Mouse (Mus musculus) granulocyte monocyte progenitor cell, adult 5-6 weeks (primary cell): ENCODE results near the gene Ppfia4. TPM values are rescaled to one million over a fixed set of nuclear protein-coding genes. Genes with fewer than 3 reads are reported as not detected.

ENCODE experiments used
- ATAC-seq: replicated peaks from 2 replicates; pipeline ENCODE4 v1.8.0; 2016; ENCODE audit warnings: mild to moderate bottlenecking, moderate TSS enrichment, inconsistent platforms; ENCODE audit not compliant: poor library complexity, severe bottlenecking
- total RNA-seq, 2 experiments: library from RNA; stranded (forward) in 1 of 2; stranded (reverse) in 1 of 2; fragments of 200-712, 200-1000 nt in 1 of 2; fragments of >200 nt in 1 of 2; fragmentation: Nextera tagmentation in 1 of 2; gene quantifications; 2 replicates each; pipeline ENCODE4 v1.2.3; 2014 to 2017

The Ppfia4 gene
- 6.4 and 12.5 TPM in 2 replicates for total RNA-seq (2014; fragmentation: Nextera tagmentation)
- total RNA-seq (2017) = 4.1 and 4.6 TPM in 2 replicates

DNA sequence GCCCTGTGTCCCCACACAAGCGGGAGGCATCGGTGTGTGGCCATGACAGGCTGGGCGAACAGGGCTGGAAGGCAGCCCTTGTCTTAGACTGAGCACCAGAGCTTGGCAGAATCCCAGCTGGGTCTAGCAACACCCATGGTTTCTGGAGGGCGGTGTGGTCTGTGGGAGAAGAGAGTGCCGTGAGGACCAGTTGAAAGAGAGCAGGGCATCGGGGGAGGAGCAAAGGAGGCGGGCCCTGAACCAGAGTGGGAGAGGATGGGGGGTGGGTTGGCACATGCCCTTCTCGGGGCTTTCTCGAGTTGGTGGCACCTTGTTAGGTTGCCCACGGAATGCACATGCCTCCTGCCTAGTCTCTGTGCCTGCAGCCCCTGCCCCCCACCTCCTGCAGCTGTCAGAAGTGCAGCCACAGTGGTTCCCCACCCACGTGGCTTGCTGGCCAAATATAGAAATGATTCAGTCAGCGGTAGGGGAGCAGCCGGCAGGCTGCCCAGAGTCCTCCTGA lies at the start of gene Ppfia4:
Gene Ppfia4, minus strand, starts transcription at position 159 of the 502 bp plus-strand sequence.
- peak; percentile 55 for ATAC-seq

DNA sequence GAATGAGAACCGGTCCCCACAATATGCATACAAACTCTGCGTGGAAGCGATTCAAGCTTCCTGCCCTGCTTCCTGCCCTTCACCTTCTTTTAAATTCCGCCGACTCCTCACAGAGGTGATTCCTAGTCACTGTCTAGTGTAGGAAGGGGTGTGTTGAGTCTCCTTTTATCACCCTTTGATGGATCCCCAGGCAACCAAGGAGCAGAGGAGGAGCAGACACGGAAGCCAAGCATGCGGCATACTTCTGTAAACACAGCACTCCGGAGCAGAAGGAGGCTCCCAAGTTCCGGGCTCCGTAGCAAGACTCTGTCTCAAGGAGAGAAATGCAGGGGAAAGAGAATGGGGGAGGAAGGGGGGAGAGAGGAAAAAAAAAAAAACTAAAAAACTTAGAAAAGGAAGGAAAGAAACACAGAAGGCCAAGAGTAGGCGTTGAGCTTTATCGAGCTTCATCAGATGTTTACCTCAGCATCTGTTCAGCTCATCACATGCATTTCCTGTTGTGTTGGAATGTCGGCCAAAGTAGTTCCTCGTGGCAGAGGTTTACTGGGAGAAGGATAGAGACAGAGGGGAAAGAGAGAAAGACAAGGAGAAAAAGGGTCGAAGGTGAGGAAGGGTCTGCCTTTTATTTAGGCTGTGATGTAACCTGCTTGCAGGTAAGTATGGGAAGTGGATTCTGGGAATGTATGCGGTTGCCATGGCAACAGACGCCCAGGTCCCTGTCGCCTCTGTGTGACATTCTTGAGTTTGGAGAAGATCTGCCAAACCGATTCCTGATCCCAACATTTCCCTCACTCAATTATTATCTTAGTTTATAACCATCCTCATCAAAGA lies 49.3 kb upstream of the Ppfia4 start:
- no peak for ATAC-seq

DNA sequence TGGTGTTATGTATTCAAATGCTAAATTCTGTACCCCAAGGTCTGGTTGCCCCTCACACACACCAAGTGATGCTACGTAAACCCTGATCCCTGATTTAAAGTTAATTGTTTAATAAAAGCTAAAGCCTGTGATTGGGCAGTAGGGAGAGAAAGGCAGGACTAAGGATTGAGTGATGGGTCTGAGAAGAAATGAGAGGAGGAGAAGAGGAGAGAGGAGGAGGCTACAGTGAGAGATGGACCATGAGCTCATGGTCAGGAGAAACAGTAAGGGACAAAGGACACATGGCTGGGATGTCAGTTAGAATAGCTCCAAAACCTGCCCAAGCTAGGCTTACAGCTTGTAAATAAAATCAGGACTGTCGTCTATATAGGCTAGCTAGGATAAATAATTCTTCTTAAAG lies 48.3 kb upstream of the Ppfia4 start:
- no peak for ATAC-seq

DNA sequence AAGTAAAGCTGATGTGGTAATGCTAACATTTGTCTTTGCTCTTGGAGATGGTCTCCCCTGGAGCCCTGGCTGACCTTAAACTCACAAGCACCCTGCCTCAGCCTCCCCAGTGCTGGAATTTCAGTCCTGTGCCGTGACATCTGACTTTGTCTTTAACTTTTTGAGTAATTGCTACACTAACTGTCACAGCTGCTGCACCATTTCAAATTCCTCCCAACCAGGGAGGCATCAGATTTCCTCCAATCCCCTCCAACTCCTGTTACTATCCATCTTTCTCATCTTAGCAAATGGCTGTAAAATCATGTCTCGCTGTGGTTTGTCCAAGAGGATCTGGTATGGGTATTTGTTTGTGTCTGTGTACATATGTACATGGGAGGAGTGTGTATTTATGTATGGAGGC lies 41.4 kb upstream of the Ppfia4 start:
- ATAC-seq = no peak

DNA sequence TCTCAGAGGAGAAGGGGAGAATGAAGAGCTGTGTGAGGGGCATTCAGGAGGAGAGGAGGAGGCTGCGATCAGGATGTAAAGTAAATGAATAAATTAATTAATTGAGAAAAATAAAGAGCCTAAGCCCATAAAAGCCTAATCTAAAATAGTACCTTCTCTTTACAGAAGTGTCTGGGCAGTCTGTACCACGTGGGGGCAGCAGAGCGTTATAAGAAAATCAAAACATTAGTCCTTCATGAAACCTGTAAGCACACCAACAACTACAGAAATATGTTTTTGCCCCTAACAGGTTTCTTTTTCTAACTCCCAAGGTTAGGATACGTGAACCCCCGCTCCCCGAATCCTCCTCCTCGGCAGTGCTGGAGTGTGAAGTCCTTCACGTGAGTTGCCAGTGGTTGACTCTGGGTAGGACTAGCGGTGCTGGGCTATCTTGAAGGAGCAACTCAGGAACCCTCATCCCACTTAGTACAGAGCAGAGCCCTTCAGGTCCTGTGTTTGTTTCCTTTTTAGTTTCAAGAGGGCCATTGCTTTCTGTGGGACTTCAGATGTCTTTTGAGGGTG lies 36.1 kb upstream of the Ppfia4 start:
- ATAC-seq = no peak; the same call in 1 of the 2 replicates

DNA sequence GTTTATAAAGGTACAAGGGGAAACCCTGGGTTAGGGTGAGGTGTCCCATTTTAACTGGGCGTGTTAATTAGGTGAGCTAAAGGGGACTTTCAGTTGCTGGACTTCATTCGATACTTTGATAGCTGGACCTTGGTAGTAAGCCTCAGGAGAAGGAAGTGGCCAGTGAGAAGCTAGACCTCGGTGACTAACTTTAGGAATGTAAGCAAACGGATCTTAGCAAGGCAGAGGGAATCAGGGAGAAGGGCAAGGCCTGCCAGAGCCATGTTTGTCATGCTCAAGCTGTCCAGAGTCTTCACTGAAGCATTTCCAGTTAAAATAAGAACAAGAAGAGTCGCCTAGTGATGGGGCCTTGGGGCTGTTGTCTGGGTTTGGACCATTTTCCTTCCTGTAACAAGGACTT lies 32.8 kb upstream of the Ppfia4 start:
- no peak for ATAC-seq

DNA sequence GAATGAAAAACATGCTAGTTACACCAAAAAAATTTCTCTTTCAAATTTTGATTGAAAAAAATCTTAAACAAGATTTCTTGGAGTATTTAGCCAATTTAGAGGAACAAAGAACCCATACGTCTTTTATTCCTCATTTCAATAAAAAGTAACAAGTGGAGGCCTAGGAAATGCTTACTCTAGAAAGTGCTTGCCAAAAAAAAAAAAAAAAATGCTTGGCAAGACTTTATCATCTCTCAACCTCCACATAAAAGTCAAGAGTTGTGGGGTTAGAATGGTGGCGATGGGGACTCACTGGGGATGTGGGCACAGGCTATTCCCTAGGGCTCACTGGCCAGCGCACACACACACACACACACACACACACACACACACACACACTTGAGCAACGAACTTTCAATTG lies 30.5 kb upstream of the Ppfia4 start:
- no peak for ATAC-seq

DNA sequence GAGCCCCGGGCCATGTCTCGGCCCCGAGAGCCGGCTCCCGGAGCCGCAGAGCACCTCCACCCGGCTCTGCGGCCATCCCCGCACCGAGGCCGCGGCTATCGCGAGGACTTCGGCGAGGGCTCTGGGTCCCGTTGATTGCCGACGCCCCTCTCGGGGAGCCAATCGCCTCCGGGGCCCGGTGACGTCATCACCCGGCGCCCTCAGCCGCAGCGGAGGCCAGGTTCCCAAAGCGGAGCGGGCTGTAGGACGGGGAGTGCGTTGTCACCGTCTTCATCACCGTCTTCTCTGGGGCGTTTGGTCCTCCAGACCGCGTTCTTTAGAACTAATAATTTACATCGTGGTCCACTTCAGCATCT lies 29.1 kb upstream of the Ppfia4 start, which contains the start of gene Tmem183a:
Gene Tmem183a, minus strand, starts transcription at position 123 of the 356 bp plus-strand sequence.
- peak; percentile 98 for ATAC-seq

DNA sequence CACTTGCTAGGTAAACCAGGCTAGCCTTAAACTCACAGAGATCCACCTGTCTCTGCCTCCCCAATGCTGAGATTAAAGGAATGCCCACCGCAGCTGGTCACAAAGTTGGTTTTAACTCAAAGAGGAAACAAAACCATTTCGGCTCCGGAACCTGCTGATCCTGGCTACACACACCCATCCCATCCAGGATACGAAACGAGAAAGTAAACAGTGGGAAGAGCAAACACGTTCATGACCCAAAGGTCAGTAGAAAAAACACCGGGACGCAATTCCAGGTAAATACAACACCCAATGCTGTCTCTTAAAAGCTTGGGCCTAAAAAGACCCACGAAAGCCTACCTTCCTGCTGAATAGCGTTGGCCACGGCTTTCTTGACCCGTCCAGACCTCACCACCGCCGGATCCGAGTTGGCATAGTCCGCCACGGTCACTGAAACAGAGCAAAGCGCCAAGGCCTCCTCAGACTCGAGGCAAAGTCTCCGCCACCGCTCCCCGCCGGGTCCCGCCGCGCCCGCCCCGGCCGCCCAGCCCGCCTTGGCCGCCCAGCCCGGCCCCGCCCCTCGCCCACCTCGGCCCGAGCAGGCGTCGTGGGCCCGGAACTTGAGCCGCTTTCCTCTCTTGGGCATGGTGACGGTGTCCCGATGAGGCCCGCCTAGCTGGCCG lies 28.6 kb upstream of the Ppfia4 start:
- no peak for ATAC-seq

DNA sequence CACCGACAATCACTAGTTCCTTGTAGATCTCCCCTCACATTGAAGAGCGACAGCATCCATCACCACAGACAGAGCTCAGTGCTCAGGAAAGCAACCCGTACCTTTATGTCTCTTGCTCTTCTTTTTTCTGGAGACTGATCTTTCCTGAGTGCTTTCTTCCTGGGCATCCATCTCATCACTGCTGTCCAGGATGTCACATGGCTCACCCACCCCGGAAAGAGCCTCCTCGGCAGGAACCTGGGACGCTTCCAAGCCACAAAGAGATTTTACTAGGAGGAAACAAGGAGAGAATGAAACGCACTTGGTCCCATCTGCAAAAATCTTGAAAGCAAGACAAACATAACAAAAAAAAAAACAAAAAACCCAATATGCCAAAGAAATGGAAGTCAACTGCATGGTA lies 27.9 kb upstream of the Ppfia4 start:
- no peak for ATAC-seq

DNA sequence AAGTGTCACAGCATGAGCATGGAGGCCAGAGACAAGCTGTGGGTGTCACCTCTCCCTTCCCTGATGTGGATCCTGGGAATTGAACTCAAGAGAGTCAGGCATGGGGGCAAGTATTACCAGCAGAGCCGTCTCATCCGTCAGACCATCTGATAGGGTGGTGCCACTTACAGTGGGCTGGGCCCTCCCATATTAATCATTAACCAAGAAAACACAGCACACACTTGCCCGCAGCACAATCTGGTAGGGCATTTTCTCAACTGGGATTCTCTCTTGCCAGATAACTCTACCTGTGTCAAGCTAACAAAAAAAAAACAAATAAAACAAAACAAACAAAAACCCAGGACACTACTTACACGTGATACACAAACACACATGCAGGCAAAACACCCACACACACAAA lies 24.7 kb upstream of the Ppfia4 start:
- ATAC-seq = no peak

DNA sequence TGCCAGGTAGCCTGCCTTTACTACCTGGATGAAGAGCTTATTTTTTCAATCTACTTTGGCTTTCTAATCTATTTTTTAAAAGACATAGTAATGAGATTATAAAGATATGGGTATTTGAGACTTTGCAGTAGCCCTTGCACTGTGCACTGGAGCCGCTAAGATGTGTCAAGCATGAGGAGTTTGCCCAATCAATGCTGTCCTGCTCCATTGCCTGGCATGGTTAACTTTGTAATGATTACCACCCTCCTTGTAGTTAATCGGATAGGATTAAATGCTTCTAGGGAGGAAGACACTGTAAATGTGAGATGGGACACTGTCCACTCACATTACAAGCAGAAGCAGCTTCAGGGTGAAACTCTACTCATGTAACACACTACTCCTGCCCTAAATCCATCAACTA lies 20.6 kb upstream of the Ppfia4 start:
- no peak for ATAC-seq

DNA sequence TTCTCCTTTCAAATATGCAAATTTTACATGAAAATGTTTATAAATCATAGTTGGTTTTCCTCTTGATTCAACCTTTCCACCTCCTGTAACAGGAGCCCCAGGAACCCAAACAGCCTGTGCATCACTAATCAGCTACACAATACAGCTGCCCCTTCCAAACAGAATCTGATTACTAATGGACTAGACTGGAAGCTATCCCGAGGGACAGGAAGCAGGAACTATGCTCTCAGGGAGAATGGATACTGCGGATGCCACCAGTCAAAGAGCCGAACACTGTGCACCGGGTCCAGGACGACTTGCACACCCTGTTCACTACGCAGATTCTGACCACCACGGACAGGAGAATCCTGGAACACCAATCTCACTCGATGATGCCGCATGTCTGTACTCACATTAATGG lies 15.1 kb upstream of the Ppfia4 start:
- ATAC-seq = no peak

DNA sequence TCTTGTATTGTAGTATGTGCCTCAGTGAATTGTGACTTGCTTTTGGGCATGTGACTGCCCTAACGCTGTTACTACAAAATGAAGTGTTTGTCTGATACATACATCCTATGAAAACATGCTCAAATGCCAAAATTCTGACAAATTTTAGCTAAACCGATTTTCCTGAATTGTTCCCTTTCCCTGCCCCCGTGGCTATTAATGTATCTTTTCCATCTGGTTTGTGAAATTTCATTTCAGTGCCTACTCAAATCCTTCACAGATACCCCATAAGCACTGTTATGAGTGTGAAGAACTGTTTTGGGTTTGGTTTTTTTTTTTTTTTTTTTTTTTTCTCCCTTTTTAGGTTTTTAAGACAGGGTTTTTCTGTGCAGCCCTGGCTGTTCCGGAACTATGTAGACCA lies 12.3 kb upstream of the Ppfia4 start:
- ATAC-seq = no peak

DNA sequence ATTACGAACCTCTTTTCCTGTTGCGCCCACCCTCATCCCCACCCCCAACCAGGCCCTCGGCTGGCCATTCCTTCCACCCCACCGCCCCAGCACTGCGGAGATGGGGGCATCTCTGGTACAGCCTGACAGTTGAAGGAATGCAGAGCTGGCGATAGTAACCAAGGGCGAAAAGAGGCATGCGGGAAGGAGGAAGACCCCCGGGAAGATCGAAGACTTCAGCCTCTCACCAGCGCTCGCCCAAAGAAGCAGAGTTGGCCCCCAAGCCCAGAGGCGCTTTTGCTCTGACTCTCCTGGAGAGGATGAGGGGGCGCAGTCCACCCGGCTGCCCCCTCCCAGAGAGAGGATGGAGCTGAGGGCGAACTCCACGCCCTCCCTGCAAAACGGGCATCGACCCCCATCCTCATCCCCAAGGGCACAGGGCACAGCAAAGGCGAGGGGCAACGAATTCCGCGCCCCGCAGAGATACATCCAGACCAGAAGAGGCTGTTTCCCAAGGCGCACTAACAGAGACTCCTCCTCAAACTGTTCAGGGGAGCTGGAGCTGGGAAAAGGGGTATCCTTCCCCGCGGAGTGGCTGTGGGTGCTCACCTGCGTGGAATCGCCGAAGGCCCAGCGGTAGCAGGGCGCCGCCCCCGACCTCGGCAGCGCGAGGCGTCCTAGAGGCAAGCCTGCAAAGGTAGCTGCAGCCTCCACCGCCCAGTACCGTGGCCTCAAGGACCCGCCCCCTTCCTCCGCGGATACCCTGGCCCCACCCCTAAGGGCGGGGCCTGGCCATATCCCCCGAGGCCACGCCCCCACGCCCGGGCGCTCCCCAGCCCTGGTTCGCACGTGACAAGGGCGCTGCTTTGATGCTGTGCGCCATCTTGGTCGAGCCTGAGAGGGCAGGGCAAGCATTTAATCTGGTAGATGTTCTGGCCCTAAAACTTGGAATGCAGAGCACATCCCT lies 11.6 kb upstream of the Ppfia4 start:
- peak; percentile 98 for ATAC-seq

DNA sequence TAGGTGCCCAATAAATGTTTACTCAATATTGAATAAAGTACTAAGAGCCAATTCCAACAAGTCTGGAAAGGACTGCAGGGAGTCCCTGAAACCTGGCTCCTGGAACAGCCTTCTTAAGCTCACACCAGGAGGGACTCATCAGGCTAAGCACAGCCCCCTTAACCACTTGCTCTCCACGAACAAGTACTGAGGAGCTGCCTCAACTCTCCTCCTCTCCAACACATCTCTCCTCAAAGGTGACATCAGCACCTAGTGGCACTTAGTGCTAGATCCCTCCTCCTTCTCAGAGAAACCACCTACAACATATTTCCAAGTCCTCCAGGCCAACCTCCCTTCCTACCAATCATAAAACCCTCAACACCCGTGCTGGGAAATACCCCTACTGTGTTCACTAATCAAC lies 10.8 kb upstream of the Ppfia4 start:
- ATAC-seq = no peak

DNA sequence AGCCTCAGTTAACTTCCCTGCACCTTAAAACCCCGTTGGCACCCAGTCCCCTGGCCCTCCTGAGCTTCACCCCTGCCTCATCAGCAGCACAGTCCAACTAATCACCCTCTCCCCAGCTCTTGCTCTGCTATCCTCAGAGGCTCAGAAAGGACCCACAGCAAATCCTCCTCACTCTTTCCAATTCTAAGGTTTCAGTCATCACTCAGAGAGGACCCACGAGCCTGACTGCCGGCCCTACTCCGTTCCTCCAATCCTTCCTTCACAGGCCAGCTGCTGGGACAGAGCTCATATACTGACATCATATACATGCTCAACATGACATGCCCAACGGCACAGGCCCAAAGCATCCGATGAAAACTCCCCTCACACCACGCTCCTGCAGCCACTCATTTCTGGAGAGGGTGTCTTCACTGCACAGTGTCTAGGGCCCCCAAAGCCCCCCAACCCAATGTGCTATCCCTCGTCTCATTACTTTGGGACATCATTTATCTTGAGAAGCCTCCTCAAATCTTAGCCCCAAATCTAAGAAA lies 10.1 kb upstream of the Ppfia4 start:
- ATAC-seq = no peak

DNA sequence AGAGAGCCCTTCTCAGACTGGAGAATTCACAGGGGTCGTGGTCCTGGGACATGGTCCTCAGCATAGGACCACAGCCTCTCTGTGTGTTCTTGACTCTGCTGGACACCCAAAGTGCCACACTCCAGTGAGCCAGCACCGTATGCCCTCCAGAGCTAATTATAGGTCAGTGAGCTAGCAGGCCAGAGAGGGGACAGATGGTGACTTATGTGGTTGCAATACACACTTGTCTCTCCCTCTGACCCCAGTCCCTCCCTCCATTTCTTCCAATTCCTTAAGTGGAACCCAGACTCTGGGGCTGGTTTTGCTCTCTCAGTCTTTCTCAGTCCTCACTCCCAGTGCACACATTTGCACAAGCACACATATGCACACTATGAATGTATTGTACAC lies 9.5 kb upstream of the Ppfia4 start:
- no peak for ATAC-seq

DNA sequence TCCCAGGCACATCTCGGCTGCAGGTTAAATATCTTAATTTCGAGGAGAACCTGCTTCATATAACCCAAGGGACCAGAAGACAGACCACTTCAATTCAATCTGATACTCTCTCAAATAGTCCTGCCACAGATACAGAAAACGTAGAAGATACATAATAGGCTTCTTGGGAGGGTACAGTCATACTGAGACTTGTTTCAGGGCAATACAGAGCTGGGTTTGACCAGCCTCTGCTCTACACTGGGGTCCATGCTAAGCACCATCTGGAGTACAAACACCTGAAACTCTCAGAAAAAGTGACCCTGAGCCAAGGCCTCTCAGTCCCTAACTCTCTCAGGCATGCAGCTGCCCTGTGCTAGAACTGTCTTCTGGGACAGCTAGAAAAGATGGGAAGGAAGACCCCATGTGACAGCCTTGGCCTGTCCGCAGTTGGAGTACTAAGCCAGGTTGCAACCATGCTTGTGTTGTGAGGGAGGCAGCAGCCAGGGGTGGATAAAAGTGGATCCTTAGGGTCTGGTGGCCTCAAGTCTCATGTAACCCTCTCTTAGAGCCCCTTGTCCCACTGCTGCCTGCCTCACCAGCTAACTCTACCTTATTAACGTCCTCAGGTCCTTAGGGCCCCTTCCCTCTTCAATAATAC lies 9.0 kb upstream of the Ppfia4 start:
- ATAC-seq = no peak
